Mouse (Mus musculus) induced T-regulatory cell, adult 2 months (primary cell): ENCODE measurements around the gene Wdr34.

ENCODE experiments used
- DNase-seq: peaks from one replicate; pipeline ENCODE4 v3.0.0-alpha.2; 2012; ENCODE audit warnings: low read depth

Gene Wdr34

GRCm38 (mm10) chr2:30032244-30032846 lies 16.3 kb downstream of the Wdr34 start:
- no peak for DNase-seq

- DNase-seq = no peak
Measured at GRCm38 (mm10) chr2:30026997-30027396, 21.7 kb downstream of the Wdr34 start.

- DNase-seq = no peak
Measured at GRCm38 (mm10) chr2:30025454-30025853, 23.2 kb downstream of the Wdr34 start.

- no peak for DNase-seq
Measured at GRCm38 (mm10) chr2:30014326-30014966, 34.2 kb downstream of the Wdr34 start.

GRCm38 (mm10) chr2:30010840-30011281 lies 37.8 kb downstream of the Wdr34 start:
- no peak for DNase-seq

- no peak for DNase-seq
Measured at GRCm38 (mm10) chr2:30009101-30009500, 39.6 kb downstream of the Wdr34 start.

GRCm38 (mm10) chr2:29991962-29992361 lies 56.7 kb downstream of the Wdr34 start:
- no peak for DNase-seq
